Mouse (Mus musculus) lung, postnatal 0 days (tissue): ENCODE results near the gene Ptpdc1.

Source experiments
- CTCF ChIP-seq: IDR thresholded peaks from 2 replicates; pipeline ENCODE4 v1.5.1; 2016; ENCODE audit warnings: antibody characterized with exemption, mild to moderate bottlenecking
- EP300 ChIP-seq: IDR thresholded peaks from 2 replicates; pipeline ENCODE4 v1.6.1; 2016; ENCODE audit warnings: antibody characterized with exemption, mild to moderate bottlenecking, control low read depth

DNA sequence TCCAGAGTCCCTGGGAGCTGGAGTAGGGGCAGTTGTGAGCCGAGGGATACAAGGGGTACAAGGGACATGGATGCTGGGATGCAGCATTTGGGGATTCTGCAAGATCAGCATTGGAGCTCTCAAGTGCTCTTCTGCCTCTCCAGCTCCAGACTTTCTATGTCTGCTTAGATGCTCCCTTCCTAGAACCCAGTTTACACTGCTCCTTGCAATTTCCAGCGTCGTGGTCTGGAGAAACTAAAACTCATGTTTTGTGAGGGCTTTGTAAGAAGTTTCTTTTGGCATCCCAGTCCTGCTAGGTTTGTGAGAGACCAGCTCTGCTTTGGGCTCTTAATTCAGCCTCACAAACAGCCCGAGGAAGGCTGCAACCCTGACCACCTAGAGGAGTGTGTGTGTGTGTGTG, 42.0 kb upstream of the Ptpdc1 start:
- TF ChIP-seq CTCF, result no peak
- TF ChIP-seq EP300, result no peak
